Comparison of ENCODE assay signal across 31 mouse cellular contexts in genomic region chr14:35222196-35222595, GRCm38 (mm10).
"Had no signal": no experiment of that assay in that cellular context is flagged by ENCODE, and none has a peak within 500 bp of the region (broad histone marks: within the 10 kb centered on the region; RNA-seq: fewer than 3 reads in every experiment).

No protein-coding gene starts in this region.

- H3K36me3 ChIP-seq: limb, embryonic 10.5 days; limb, embryonic 12.5 days; limb, embryonic 13.5 days; limb, embryonic 15.5 days; liver, embryonic 12.5 days; liver, embryonic 13.5 days; liver, embryonic 15.5 days; lung, embryonic 15.5 days; midbrain, embryonic 12.5 days; midbrain, embryonic 13.5 days; midbrain, embryonic 15.5 days; neural tube, embryonic 12.5 days had no signal

- H3K27me3 ChIP-seq: limb, embryonic 12.5 days; limb, embryonic 13.5 days; limb, embryonic 15.5 days; liver, embryonic 12.5 days; liver, embryonic 13.5 days; liver, embryonic 15.5 days; lung, embryonic 15.5 days; megakaryocyte, embryonic 14.5 days; midbrain, embryonic 12.5 days; midbrain, embryonic 13.5 days; midbrain, embryonic 15.5 days; neural tube, embryonic 12.5 days had no signal

- H3K4me3 ChIP-seq: left cerebral cortex, adult 2 months; limb, embryonic 10.5 days; limb, embryonic 12.5 days; limb, embryonic 13.5 days; limb, embryonic 15.5 days; liver, embryonic 12.5 days; liver, embryonic 13.5 days; liver, embryonic 15.5 days; lung, embryonic 15.5 days; megakaryocyte, embryonic 14.5 days; midbrain, embryonic 12.5 days; midbrain, embryonic 13.5 days; midbrain, embryonic 15.5 days; myocyte; neural tube, embryonic 12.5 days had no signal

- ATAC-seq: liver, embryonic 12.5 days; liver, postnatal 0 days; lung, postnatal 0 days; midbrain, embryonic 13.5 days; midbrain, embryonic 15.5 days; midbrain, embryonic 16.5 days had no signal

- H3K9ac ChIP-seq: limb, embryonic 12.5 days; limb, embryonic 13.5 days; limb, embryonic 15.5 days; liver, embryonic 12.5 days; liver, embryonic 13.5 days; liver, embryonic 14.5 days; liver, embryonic 15.5 days; liver, postnatal 0 days; lung, embryonic 14.5 days; lung, embryonic 15.5 days; midbrain, embryonic 12.5 days; midbrain, embryonic 13.5 days; midbrain, embryonic 15.5 days; neural tube, embryonic 12.5 days had no signal

- H3K27ac ChIP-seq: left cerebral cortex, adult 2 months; limb, embryonic 10.5 days; limb, embryonic 12.5 days; limb, embryonic 13.5 days; limb, embryonic 15.5 days; liver, embryonic 12.5 days; liver, embryonic 13.5 days; liver, embryonic 14.5 days; liver, embryonic 15.5 days; lung, embryonic 15.5 days; macrophage; midbrain, embryonic 12.5 days; midbrain, embryonic 13.5 days; midbrain, embryonic 15.5 days; neural tube, embryonic 12.5 days had no signal

- H3K4me2 ChIP-seq: limb, embryonic 12.5 days; limb, embryonic 13.5 days; limb, embryonic 15.5 days; liver, embryonic 11.5 days; liver, embryonic 12.5 days; liver, embryonic 13.5 days; liver, embryonic 15.5 days; lung, embryonic 14.5 days; lung, embryonic 15.5 days; midbrain, embryonic 12.5 days; midbrain, embryonic 13.5 days; midbrain, embryonic 15.5 days; neural tube, embryonic 12.5 days had no signal

- H3K9me3 ChIP-seq: limb, embryonic 10.5 days; limb, embryonic 12.5 days; limb, embryonic 13.5 days; limb, embryonic 15.5 days; liver, embryonic 12.5 days; liver, embryonic 13.5 days; liver, embryonic 15.5 days; lung, embryonic 15.5 days; midbrain, embryonic 12.5 days; midbrain, embryonic 13.5 days; midbrain, embryonic 15.5 days; neural tube, embryonic 12.5 days had no signal

- DNase-seq: left cerebral cortex, postnatal 4 days; liver; liver, embryonic 13.5 days; liver, postnatal 0 days; lung, adult 18-20 months; lung, adult 2 months; lung, embryonic 14.5 days; lung, postnatal 10 days; lung, postnatal 14 days; lung, postnatal 36 days; lung, postnatal 4 days; midbrain, embryonic 14.5 days had no signal

- H3K4me1 ChIP-seq: limb, embryonic 10.5 days; limb, embryonic 12.5 days; limb, embryonic 13.5 days; limb, embryonic 15.5 days; liver, embryonic 12.5 days; liver, embryonic 13.5 days; liver, embryonic 15.5 days; lung, embryonic 15.5 days; megakaryocyte, embryonic 14.5 days; midbrain, embryonic 12.5 days; midbrain, embryonic 13.5 days; midbrain, embryonic 15.5 days; neural tube, embryonic 12.5 days had no signal
